ENCODE assay signal across 8 mouse cellular contexts in genomic region chr12:36156637-36157303, GRCm38 (mm10). TPM values are rescaled to one million over a fixed set of nuclear protein-coding genes. Genes with fewer than 3 reads are reported as not detected.
DNase-seq lines count a peak whose midpoint lies in the region; ATAC-seq lines count a peak whose summit lies in the region.

Gene Ankmy2 (plus strand): TSS chr12:36157114.

- peak; percentile 83 to 86 for DNase-seq in CD8-positive naive resting alpha-beta T cell, adult 2 months (ENCODE audit: low read depth in 2 of 2, low spot score in 2 of 2)
- DNase-seq in c-Kit-positive CD71-negative TER-119-negative erythroid progenitor cells, embryonic 14.5 days (ENCODE audit: low read depth), result peak; percentile 84
- DNase-seq in forebrain, embryonic 10.5 days (ENCODE audit: extremely low spot score, low spot score), result peak; percentile 92
- DNase-seq in kidney, postnatal 25 days, result peak; percentile 94 to 97
- peak; percentile 94 for DNase-seq in telencephalon, adult 2 months (ENCODE audit: low read depth, low spot score)

- peak within 1 kb of the TSS; percentile 86 for H3K9ac ChIP-seq in heart, embryonic 15.5 days
- peak within 1 kb of the TSS; percentile 69 for H3K9ac ChIP-seq in liver, embryonic 15.5 days
- H3K9ac ChIP-seq in neural tube, embryonic 12.5 days, result peak within 1 kb of the TSS; percentile 83

- peak within 1 kb of the TSS; percentile 95 for H3K27ac ChIP-seq in forebrain, embryonic 10.5 days
- peak within 1 kb of the TSS; percentile 96 for H3K27ac ChIP-seq in heart, embryonic 15.5 days
- peak within 1 kb of the TSS; percentile 83 for H3K27ac ChIP-seq in liver, embryonic 15.5 days (replicated peaks)
- H3K27ac ChIP-seq in neural tube, embryonic 12.5 days, result peak within 1 kb of the TSS; percentile 70; the same call in 1 of the 2 replicates

- peak within 1 kb of the TSS; percentile 90 for H3K4me3 ChIP-seq in forebrain, embryonic 10.5 days
- H3K4me3 ChIP-seq in heart, embryonic 15.5 days, result peak within 1 kb of the TSS; percentile 84
- H3K4me3 ChIP-seq in liver, embryonic 15.5 days (replicated peaks), result peak within 1 kb of the TSS; percentile 81
- peak within 1 kb of the TSS; percentile 82 for H3K4me3 ChIP-seq in neural tube, embryonic 12.5 days

- peak within 1 kb of the TSS; percentile 67 for H3K4me2 ChIP-seq in heart, embryonic 15.5 days
- peak within 1 kb of the TSS; percentile 96 for H3K4me2 ChIP-seq in liver, embryonic 15.5 days
- peak within 1 kb of the TSS; percentile 75 for H3K4me2 ChIP-seq in neural tube, embryonic 12.5 days (replicated peaks)

- under 1% methylated on average over 42 of the region's 42 CpGs for WGBS in forebrain, embryonic 10.5 days
- WGBS in heart, embryonic 15.5 days, result under 1% methylated on average over 42 of the region's 42 CpGs
- under 1% methylated on average over 42 of the region's 42 CpGs for WGBS in liver, embryonic 15.5 days (ENCODE audit: insufficient replicate concordance)
- WGBS in neural tube, embryonic 12.5 days, result under 1% methylated on average over 42 of the region's 42 CpGs

- H3K4me1 ChIP-seq in forebrain, embryonic 10.5 days, result peaks cover 30% of the 10 kb centered on the region
- H3K4me1 ChIP-seq in heart, embryonic 15.5 days (replicated peaks), result peaks cover 20% of the 10 kb centered on the region
- peaks cover 41% of the 10 kb centered on the region for H3K4me1 ChIP-seq in liver, embryonic 15.5 days (replicated peaks)
- H3K4me1 ChIP-seq in neural tube, embryonic 12.5 days, result peaks cover 23% of the 10 kb centered on the region

- H3K36me3 ChIP-seq in forebrain, embryonic 10.5 days (replicated peaks), result peaks cover 17% of the 10 kb centered on the region
- no peaks in the 10 kb centered on the region for H3K36me3 ChIP-seq in heart, embryonic 15.5 days
- no peaks in the 10 kb centered on the region for H3K36me3 ChIP-seq in liver, embryonic 15.5 days (replicated peaks)
- no peaks in the 10 kb centered on the region for H3K36me3 ChIP-seq in neural tube, embryonic 12.5 days

- H3K27me3 ChIP-seq in forebrain, embryonic 10.5 days (ENCODE audit: poor library complexity, severe bottlenecking), result no peaks in the 10 kb centered on the region
- H3K27me3 ChIP-seq in heart, embryonic 15.5 days, result no peaks in the 10 kb centered on the region
- H3K27me3 ChIP-seq in liver, embryonic 15.5 days, result no peaks in the 10 kb centered on the region
- H3K27me3 ChIP-seq in neural tube, embryonic 12.5 days (replicated peaks), result no peaks in the 10 kb centered on the region

- ATAC-seq in heart, embryonic 15.5 days (replicated peaks; ENCODE audit: insufficient number of reproducible peaks, insufficient read depth, low FRiP score, low read depth), result peak; percentile 95
- ATAC-seq in liver, embryonic 15.5 days (ENCODE audit: insufficient read depth), result peak; percentile 95
- ATAC-seq in neural tube, embryonic 12.5 days (ENCODE audit: low FRiP score, low read depth), result peak; percentile 98

- H3K9me3 ChIP-seq in forebrain, embryonic 10.5 days, result no peaks in the 10 kb centered on the region
- no peaks in the 10 kb centered on the region for H3K9me3 ChIP-seq in heart, embryonic 15.5 days (replicated peaks)
- H3K9me3 ChIP-seq in liver, embryonic 15.5 days (replicated peaks), result no peaks in the 10 kb centered on the region
- no peaks in the 10 kb centered on the region for H3K9me3 ChIP-seq in neural tube, embryonic 12.5 days

RNA-seq across cellular contexts. Expression of gene Ankmy2, which starts in this region (rescaled TPM):
- 21.4 and 23.8 TPM in 2 replicates for polyA plus RNA-seq in forebrain, embryonic 10.5 days (2016; fragmentation: Nextera tagmentation; extraction: Ambion mirVana)
- polyA plus RNA-seq in heart, embryonic 15.5 days (2015; fragmentation: Nextera tagmentation; extraction: Ambion mirVana), result 26.7 and 27.0 TPM in 2 replicates
- polyA plus RNA-seq in liver, embryonic 15.5 days (2015; fragmentation: Nextera tagmentation; extraction: Ambion mirVana), result 7.1 and 7.4 TPM in 2 replicates
- polyA plus RNA-seq in neural tube, embryonic 12.5 days (2016; fragmentation: Nextera tagmentation; extraction: Ambion mirVana), result 30.2 and 32.2 TPM in 2 replicates

Comparison
In these comparisons a context has a peak if more than half of its experiments do, and no peak if none do; other contexts are left out.
1. Peak in every context shown above with its lines: DNase-seq, ATAC-seq, H3K4me3 ChIP-seq and H3K27ac ChIP-seq.